ENCODE assay signal across 7 mouse cellular contexts in the genomic region with DNA sequence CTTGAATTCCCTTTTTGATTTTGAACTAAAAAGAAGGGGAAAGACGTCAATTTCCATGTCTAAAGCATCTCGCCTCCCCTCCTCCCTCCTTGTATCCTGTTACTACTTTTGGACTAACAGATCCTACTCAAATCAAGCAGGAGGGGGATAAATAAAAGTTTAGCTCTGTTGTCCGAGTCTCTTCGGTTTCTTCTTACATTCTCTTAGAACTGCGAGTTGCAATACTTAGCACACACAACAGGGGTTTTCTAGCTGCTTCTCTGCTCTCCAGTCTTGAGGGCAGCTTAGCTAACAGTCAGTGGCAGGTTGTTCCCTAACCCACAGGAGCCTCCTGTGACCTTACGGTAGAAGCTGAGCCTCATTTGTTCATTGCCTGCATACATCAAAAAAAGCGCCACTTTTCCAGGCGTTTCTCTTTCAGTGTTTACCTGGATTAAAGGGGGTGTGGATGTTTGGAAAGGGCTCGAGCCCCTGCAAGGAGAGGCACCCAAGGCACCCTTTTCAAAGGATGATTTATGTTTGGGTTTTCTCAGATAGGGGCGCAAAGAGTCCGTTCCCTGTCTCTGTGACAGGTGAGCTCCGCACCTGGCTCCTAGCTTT.
A peak's percentile ranks its signal among the peaks of the same experiment; 100 is the strongest.
DNase-seq lines count a peak whose midpoint lies in the region; ATAC-seq and TF ChIP-seq lines count a peak whose summit lies in the region.

No protein-coding gene starts in this region.

- TF ChIP-seq EP300 in ES-Bruce4 (IDR thresholded peaks at IDR 0.05; ENCODE audit: insufficient read depth, low read depth, low read length): no peak
- no peak for TF ChIP-seq EP300 in stomach, postnatal 0 days (optimal IDR thresholded peaks at IDR 0.05)

- no peak for TF ChIP-seq CTCF in ES-Bruce4 (IDR thresholded peaks at IDR 0.05; ENCODE audit: low read depth, low read length)
- TF ChIP-seq CTCF in stomach, postnatal 0 days (IDR thresholded peaks at IDR 0.05; ENCODE audit: low read depth): peak; percentile 57

- no peak overlapping the region for H3K4me3 ChIP-seq in ES-Bruce4 (ENCODE audit: low read depth, low read length)
- H3K4me3 ChIP-seq in forebrain, embryonic 15.5 days: peak overlapping the region; percentile 66
- peak overlapping the region; percentile 55 for H3K4me3 ChIP-seq in intestine, embryonic 15.5 days (replicated peaks)
- H3K4me3 ChIP-seq in stomach, postnatal 0 days (ENCODE audit: low read depth, low read length): peak overlapping the region; percentile 57

- no peaks in the 10 kb centered on the region for H3K4me1 ChIP-seq in ES-Bruce4 (ENCODE audit: control insufficient read depth, insufficient read depth, low read length)
- H3K4me1 ChIP-seq in forebrain, embryonic 15.5 days: peaks cover 15% of the 10 kb centered on the region
- peaks cover 10% of the 10 kb centered on the region for H3K4me1 ChIP-seq in intestine, embryonic 15.5 days (replicated peaks)
- H3K4me1 ChIP-seq in stomach, postnatal 0 days (replicated peaks; ENCODE audit: control insufficient read depth, insufficient read depth): peaks cover 3% of the 10 kb centered on the region; the same call in 1 of the 2 replicates

- no peak for TF ChIP-seq POLR2A in ES-Bruce4 (IDR thresholded peaks at IDR 0.05; ENCODE audit: insufficient read depth, low read length)

- peak; percentile 61 for DNase-seq in ZHBTc4 (ENCODE audit: low read depth, low spot score)
- DNase-seq in lung, postnatal 25 days (ENCODE audit: low spot score): peak; percentile 32
- peak; percentile 25 for DNase-seq in stomach, postnatal 0 days (ENCODE audit: low spot score)
- DNase-seq in layer of hippocampus, adult 8-10 months (ENCODE audit: low spot score in 2 of 2): no peak

- 21% methylated on average over 12 of the region's 12 CpGs for WGBS in forebrain, embryonic 15.5 days
- 11% methylated on average over 12 of the region's 12 CpGs for WGBS in intestine, embryonic 15.5 days
- WGBS in stomach, postnatal 0 days: 8% methylated on average over 12 of the region's 12 CpGs

- no peak overlapping the region for H3K27ac ChIP-seq in ES-Bruce4 (ENCODE audit: insufficient read depth, low read length)
- H3K27ac ChIP-seq in forebrain, embryonic 15.5 days (replicated peaks): peak overlapping the region; percentile 84
- peak overlapping the region; percentile 95 for H3K27ac ChIP-seq in intestine, embryonic 15.5 days
- peak overlapping the region; percentile 97 for H3K27ac ChIP-seq in stomach, postnatal 0 days (replicated peaks)

- no peaks in the 10 kb centered on the region; the same call in 1 of the 2 replicates for H3K27me3 ChIP-seq in ES-Bruce4 (ENCODE audit: control insufficient read depth, insufficient read depth, low read length, poor library complexity, severe bottlenecking)
- H3K27me3 ChIP-seq in forebrain, embryonic 15.5 days: peaks cover 10% of the 10 kb centered on the region; the same call in 1 of the 2 replicates
- peaks cover 8% of the 10 kb centered on the region; the same call in 1 of the 2 replicates for H3K27me3 ChIP-seq in intestine, embryonic 15.5 days (replicated peaks)
- H3K27me3 ChIP-seq in stomach, postnatal 0 days (ENCODE audit: control insufficient read depth, insufficient read depth, low read length): no peaks in the 10 kb centered on the region

- no peaks in the 10 kb centered on the region for H3K36me3 ChIP-seq in ES-Bruce4 (ENCODE audit: control insufficient read depth, insufficient read depth, low read length, poor library complexity, severe bottlenecking)
- no peaks in the 10 kb centered on the region for H3K36me3 ChIP-seq in forebrain, embryonic 15.5 days
- H3K36me3 ChIP-seq in intestine, embryonic 15.5 days: no peaks in the 10 kb centered on the region
- no peaks in the 10 kb centered on the region for H3K36me3 ChIP-seq in stomach, postnatal 0 days (ENCODE audit: control insufficient read depth, insufficient read depth, low read length)

- no peaks in the 10 kb centered on the region for H3K9me3 ChIP-seq in ES-Bruce4 (replicated peaks; ENCODE audit: control insufficient read depth, insufficient read depth, low read length, poor library complexity, severe bottlenecking)
- H3K9me3 ChIP-seq in forebrain, embryonic 15.5 days: no peaks in the 10 kb centered on the region
- H3K9me3 ChIP-seq in intestine, embryonic 15.5 days: no peaks in the 10 kb centered on the region
- H3K9me3 ChIP-seq in stomach, postnatal 0 days (ENCODE audit: control insufficient read depth, low read length): no peaks in the 10 kb centered on the region

- no peak for ATAC-seq in forebrain, embryonic 15.5 days (replicated peaks)
- ATAC-seq in intestine, embryonic 15.5 days: no peak; the same call in 1 of the 2 replicates
- peak; percentile 35; the same call in 1 of the 2 replicates for ATAC-seq in stomach, postnatal 0 days (ENCODE audit: low FRiP score, low TSS enrichment)

- peak overlapping the region; percentile 92 for H3K9ac ChIP-seq in ES-Bruce4 (ENCODE audit: low read depth, poor library complexity, severe bottlenecking)
- peak overlapping the region; percentile 76 for H3K9ac ChIP-seq in forebrain, embryonic 15.5 days (replicated peaks)
- peak overlapping the region; percentile 58; the same call in 1 of the 2 replicates for H3K9ac ChIP-seq in intestine, embryonic 15.5 days
- peak overlapping the region; percentile 74 for H3K9ac ChIP-seq in stomach, postnatal 0 days (ENCODE audit: low read length)

- H3K4me2 ChIP-seq in forebrain, embryonic 15.5 days (replicated peaks): peak overlapping the region; percentile 80
- H3K4me2 ChIP-seq in intestine, embryonic 15.5 days (replicated peaks): peak overlapping the region; percentile 87
- H3K4me2 ChIP-seq in stomach, postnatal 0 days (replicated peaks; ENCODE audit: low read depth): peak overlapping the region; percentile 72

Comparison
In these comparisons a context has a peak if more than half of its experiments do, and no peak if none do; other contexts are left out.
1. DNase-seq: peak in ZHBTc4 (single experiment), lung, postnatal 25 days (single experiment) and stomach, postnatal 0 days (single experiment); none in layer of hippocampus, adult 8-10 months (0 of 2).
2. Peak in every context shown above with its lines, with median percentiles within 50 percentile points of each other: H3K9ac ChIP-seq and H3K4me2 ChIP-seq.